Mouse (Mus musculus) embryonic fibroblast, embryonic 13.5 days (primary cell): ENCODE data around the gene Rgs2.

Experiments
- CTCF ChIP-seq: IDR thresholded peaks from 2 replicates; pipeline ENCODE4 v1.5.1; 2011; ENCODE audit warnings: mild to moderate bottlenecking, control low read depth, low read length, moderate library complexity, borderline replicate concordance; ENCODE audit not compliant: insufficient read depth
- POLR2A ChIP-seq: IDR thresholded peaks from 2 replicates; pipeline ENCODE4 v1.6.1; 2011; ENCODE audit warnings: low read depth, mild to moderate bottlenecking, control low read depth, low read length, moderate library complexity

GRCm38 (mm10) chr1:144003416-144003815, 545 bp downstream of the Rgs2 start:
- TF ChIP-seq CTCF: no peak
- no peak for TF ChIP-seq POLR2A
